Mouse (Mus musculus): ENCODE results near the gene Mfsd11. TPM values are rescaled to one million over a fixed set of nuclear protein-coding genes. Genes with fewer than 3 reads are reported as not detected.
"Not testable (repeated sequence)": the region's sequence is repeated elsewhere in the genome, so short reads cannot be mapped to it uniquely, and the experiment has no call there.

Mfsd11 gene
- total RNA-seq, 2 experiments from 2014 or later: 3.4 to 35.0 TPM

- no peak for ATAC-seq (replicated peaks; ENCODE audit: low FRiP score, poor library complexity, severe bottlenecking)
These were observed 17.4 kb downstream of the Mfsd11 start for GRCm38 (mm10) chr11:116869641-116870040.

DNA sequence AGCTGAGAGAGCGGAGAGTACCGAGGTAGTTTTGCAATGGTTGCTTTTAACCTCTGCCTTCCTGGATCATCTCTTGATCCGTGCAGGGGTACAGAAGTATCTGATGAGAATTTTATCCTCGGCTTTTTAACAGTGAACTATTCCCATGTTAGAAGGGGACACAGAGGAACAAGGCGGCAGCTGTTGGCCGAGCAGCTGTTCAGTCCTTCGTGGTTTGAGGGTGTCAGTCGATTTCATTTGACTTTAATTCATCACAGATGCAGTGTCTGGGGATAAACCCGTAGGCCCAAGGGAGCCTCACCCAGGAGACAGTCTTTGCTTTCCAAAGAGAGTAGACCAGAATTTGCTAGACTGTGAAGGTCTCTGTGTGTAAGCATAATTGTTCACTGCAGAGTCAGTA lies 19.3 kb downstream of the Mfsd11 start:
- ATAC-seq (replicated peaks; ENCODE audit: low FRiP score, poor library complexity, severe bottlenecking): no peak

- ATAC-seq (replicated peaks; ENCODE audit: low FRiP score, poor library complexity, severe bottlenecking): no peak
These were observed 21.7 kb downstream of the Mfsd11 start for GRCm38 (mm10) chr11:116873987-116874386.

DNA sequence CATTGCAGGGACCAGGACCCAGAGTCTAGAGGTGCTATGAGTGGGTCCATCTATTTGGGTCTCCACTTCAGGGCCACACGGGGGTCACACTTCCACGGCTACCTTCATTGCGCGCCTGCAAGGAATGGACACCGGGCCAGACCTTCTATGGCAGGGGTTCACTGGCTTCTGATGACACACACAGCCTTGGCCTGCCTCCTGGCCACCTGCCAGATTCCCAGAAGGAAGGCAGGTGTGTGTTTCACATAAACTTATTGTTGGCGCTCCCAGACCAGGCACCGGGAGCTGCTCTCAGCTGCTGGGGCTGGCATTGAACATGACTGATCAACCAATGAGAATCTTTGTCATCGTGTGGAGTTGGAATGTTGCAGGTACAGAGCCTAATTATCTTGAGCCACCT lies 26.2 kb downstream of the Mfsd11 start:
- ATAC-seq (replicated peaks; ENCODE audit: low FRiP score, poor library complexity, severe bottlenecking): no peak

- ATAC-seq (replicated peaks; ENCODE audit: low FRiP score, poor library complexity, severe bottlenecking): no peak
These were observed 28.6 kb downstream of the Mfsd11 start for GRCm38 (mm10) chr11:116880839-116881238.

DNA sequence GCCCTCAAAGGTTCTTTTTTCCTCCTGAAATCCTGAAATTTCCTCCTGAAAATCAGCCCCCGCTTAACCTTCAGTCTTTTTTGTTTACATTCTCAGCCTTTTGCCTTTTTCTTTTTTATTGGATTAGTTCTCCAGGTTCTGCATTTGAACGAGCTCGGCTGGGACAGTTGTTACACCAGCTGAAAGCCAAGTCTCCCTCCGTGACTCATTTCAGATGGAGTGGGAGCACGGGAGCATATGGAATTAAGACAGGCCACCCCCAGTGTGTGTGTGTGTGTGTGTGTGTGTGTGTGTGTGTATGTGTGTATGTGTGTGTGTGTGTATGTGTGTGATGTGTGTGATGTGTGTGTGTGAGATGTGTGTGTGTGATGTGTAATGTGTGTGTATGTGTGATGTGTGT lies 29.2 kb downstream of the Mfsd11 start:
- no peak for ATAC-seq (replicated peaks; ENCODE audit: low FRiP score, poor library complexity, severe bottlenecking)

DNA sequence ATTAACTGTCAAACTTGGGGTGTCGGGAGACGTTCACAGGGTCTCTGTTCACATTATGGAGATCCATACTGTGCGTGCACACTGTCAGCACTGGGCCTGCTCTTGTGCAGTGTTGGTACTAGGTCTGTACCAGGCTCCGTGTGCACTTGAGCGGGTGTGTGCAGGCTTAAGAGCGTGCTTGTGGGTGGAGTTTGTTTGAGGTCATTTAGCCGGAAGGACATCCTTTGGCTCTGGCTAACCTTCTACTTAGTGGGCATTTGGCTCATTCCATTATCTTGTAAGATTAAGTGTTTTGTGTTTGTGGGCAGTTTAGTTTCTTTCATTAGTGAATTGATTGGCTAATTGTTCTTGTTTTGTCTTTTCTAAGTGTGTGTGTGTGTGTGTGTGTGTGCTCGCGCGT lies 30.2 kb downstream of the Mfsd11 start:
- ATAC-seq (replicated peaks; ENCODE audit: low FRiP score, poor library complexity, severe bottlenecking): no peak

DNA sequence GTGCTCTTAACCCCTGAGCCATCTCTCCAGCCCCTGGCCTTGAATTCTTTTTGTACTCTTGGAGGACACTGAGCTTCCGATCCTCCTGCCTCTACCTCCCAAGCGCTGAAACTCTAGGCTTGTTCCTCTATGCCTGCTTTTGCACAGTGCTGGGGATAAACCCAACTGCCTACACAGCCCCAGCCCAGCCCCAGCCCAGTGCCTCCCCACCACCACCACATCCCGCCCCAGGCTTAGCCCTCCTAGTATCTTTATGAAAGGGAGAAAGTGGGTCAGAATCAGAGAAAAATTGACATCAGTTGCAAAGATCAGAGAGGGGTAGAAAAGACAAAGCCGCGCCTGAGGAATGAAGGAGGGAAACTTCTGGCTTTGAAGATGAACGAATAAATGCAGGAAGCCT lies 31.8 kb downstream of the Mfsd11 start:
- ATAC-seq (replicated peaks; ENCODE audit: low FRiP score, poor library complexity, severe bottlenecking): no peak

DNA sequence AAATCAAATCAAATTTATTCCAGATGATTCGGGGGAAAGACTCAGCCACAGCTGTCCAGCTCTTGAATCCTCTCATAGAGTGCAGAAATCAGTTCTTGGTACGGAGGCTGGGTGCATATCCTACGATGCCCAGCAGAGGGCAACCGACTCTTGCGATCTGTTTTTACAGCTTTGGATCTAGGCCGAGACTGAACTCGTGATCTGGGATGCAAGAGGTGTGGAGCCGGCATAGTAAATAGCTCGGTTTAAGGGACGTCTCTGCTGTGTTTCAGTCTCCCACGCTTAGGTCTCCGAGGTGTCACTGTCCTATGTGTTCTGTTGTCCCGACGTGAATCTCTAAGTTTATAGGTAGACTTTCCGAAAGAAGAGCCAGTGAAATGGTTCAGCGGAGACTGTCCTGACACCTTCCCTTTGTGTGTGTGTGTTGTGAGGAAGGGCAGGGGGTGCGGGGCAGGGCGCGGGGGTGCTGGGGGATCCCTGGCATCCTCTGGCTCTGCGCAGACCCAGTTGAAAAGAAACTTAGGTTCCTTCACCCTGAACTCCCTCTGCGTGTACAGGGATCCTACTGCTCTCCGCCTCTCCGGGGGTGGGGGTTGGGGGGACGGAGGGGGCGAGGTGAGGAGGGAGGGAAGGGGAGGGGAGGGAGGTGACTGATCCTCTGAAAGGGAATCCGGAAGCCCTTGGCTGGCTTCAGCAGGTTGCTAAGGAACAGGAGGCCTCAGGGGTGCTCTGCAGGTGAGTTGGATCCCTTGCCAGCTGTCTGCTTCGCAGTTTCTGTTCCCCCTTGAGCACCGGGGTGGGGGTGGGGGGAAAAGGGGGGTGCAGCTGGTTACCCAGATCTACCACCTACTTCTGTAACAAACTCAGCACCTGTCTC lies 33.3 kb downstream of the Mfsd11 start:
- peak; percentile 88 for ATAC-seq (replicated peaks; ENCODE audit: low FRiP score, poor library complexity, severe bottlenecking)

GRCm38 (mm10) chr11:116887136-116887535 lies 34.9 kb downstream of the Mfsd11 start:
- ATAC-seq (replicated peaks; ENCODE audit: low FRiP score, poor library complexity, severe bottlenecking): no peak

DNA sequence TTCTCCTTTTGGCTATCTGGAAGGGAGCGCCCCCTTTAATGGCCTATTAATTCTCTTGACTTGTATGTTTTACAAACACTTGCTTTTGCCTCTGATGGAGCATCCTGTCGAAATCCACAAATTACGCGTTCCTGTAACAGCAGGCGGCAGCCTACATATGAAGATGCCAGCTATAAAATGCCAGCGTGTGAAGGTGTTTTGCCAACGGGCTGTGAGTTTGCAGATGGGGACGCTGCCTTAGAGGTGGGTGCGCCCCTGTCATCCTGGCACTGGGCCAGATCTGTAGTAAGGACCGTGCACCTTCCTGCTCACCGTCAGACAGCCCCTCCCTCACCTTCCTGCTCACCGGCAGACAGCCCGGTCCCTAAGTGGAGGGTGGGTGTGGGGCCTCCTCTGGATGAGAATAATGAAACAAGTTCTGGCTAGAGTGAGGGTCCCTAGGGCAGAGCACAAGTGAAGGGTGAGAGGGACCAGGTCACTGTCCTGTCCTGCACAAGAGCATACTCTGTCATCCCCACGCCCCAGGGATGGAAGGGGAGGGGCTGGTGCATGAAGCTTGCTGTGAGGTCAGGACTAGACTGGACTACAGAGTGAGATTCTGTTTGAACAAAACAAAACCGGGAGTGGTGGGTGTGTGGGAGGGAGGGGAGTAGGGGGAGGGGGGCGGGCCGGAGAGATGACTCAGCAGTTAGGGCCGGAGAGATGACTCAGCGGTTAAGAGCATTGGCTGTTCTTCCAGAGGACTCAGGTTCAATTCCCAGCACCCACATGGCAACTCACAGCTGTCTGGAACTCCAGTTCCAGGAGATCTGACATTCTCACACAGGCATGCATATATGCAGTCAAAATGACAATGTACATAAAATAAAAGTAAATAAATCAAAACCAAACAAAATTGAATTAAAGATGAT lies 41.5 kb downstream of the Mfsd11 start:
- ATAC-seq (replicated peaks; ENCODE audit: low FRiP score, poor library complexity, severe bottlenecking): no peak

- no peak for ATAC-seq (replicated peaks; ENCODE audit: low FRiP score, poor library complexity, severe bottlenecking)
These were observed 43.2 kb downstream of the Mfsd11 start for GRCm38 (mm10) chr11:116895402-116895801.

DNA sequence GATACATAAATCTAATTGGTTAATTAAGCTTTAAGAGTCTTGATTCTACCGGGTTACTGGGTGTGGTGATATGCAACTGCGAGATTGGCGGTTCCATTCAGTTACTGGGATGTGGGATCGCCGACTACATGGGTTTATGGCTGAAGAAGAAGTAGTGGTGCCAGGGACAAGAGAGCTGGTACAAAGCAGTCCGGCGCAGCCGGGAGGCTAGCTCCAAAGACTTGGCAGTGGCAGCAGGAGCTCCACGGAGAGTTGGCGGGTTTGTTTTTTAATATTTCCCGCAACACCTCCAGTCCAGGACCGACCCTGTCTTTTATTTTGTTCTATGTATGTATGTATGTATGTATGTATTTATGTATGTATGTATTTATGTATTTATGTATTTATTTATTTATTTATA lies 47.0 kb downstream of the Mfsd11 start:
- ATAC-seq (replicated peaks; ENCODE audit: low FRiP score, poor library complexity, severe bottlenecking): no peak

DNA sequence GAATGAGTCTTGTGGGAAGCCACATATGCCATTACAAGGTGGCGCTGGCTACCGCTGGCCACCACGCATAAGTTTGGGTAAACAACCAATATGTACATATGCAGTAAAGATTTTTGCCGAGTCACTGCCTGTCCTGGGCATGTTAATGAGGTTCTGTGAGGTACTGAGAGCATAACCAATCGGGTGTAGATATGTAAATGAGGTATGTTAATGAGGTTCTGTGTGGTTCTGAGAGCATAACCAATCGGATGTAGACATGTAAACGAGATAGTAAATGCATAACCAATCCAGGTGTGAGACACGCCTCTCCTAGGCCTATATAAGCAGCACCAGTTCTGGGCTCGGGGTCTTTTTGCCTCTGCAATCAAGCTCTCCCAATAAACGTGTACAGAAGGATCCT lies 50.3 kb downstream of the Mfsd11 start:
- ATAC-seq (replicated peaks; ENCODE audit: low FRiP score, poor library complexity, severe bottlenecking): not testable (repeated sequence)

DNA sequence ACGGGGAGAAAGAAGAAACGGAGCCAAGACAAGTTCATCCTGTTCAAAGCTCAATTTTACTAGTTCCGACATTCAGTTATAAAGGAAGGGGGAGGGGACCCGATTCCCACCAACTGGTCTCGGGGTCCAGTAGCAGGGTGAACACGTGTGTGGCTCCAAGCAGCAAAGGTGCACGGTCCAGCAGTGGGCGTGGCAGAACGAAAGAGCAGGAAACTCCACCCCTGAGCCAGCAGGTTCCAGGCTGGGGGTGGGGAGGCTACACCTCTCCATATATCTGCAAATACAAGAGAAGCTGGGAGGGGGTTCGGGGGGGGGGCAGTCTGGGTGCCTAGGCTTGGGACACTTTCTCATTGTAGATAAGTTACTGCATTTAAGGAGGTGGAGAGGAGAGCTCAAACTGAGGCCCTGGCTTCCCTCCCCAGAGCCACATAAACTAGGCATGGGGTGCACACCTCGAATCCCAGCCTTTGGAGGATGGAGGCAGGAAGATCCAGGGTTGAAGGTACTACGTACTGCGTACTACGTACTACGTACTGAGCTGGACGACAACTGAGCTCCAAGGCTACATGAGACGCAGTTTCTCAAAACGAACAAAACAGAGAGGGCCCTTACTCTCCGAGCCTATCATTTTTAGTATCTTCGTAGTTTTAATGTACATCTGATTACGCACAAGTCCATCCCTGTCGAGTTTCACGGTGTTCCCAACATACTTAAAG lies 53.7 kb downstream of the Mfsd11 start:
- ATAC-seq (replicated peaks; ENCODE audit: low FRiP score, poor library complexity, severe bottlenecking): no peak

GRCm38 (mm10) chr11:116913573-116913972 lies 61.3 kb downstream of the Mfsd11 start:
- no peak for ATAC-seq (replicated peaks; ENCODE audit: low FRiP score, poor library complexity, severe bottlenecking)

- ATAC-seq (replicated peaks; ENCODE audit: low FRiP score, poor library complexity, severe bottlenecking): no peak
These were observed 62.1 kb downstream of the Mfsd11 start for GRCm38 (mm10) chr11:116914267-116914885.

DNA sequence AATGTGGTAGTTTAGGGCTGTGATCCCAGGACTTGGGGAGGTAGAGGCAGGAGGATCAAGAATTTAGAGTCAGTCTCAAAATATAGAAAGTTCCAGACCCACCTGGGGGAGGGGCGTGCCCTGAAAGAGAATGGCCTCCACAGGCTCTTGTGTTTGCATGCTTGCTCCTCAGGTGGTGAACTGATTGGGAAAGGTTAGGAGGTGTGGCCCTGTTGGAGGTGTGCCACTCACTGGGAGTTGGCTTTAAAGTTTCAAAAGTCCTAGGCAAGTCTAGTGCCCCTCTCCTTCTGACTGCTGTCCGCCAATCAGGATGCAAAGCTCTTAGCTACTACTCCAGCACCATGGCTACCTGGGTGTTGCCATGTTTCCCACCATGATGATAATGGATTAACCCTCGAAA lies 63.0 kb downstream of the Mfsd11 start:
- no peak for ATAC-seq (replicated peaks; ENCODE audit: low FRiP score, poor library complexity, severe bottlenecking)

- ATAC-seq (replicated peaks; ENCODE audit: low FRiP score, poor library complexity, severe bottlenecking): no peak
These were observed 65.1 kb downstream of the Mfsd11 start for GRCm38 (mm10) chr11:116917361-116917760.

All from erythroblast, adult 5-6 weeks (primary cell).